Mouse (Mus musculus) cerebellum, adult 11 months (tissue): ENCODE results near the gene Tsen2.
A peak's percentile ranks its signal among the peaks of the same experiment; 100 is the strongest.

ENCODE experiments used
- DNase-seq: peaks from one replicate; pipeline ENCODE4 v3.0.0; 2022

The Tsen2 gene

DNA sequence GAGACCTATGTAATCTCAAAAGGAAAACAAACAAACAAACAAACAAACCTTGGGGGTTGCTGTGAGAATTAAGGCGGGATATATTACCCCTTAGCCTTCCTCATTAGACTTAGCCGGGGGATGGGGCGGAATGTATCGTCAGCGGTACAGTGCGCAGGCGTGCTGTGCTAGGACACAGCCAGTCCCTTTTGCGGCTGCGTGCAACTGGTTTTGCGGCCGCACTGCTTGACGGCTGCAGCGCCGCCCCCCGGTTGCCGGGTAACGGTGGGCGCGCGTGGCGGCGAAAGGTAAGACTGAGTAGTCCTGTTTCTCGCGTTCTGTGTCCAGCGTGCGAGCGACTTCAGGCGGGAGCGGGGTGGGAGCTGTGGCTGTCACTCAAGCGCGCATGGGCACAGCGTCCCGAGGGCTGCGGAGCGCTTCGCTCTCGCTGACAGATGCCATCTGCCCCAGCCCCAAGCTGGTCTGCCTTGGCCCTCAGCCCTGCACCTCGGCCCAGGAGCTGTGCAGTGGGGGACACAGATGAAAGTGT is at the start of gene Tsen2:
Tsen2 (plus strand) TSS at position 223 of the 529 bp plus-strand sequence.
- peak; percentile 95 for DNase-seq

DNA sequence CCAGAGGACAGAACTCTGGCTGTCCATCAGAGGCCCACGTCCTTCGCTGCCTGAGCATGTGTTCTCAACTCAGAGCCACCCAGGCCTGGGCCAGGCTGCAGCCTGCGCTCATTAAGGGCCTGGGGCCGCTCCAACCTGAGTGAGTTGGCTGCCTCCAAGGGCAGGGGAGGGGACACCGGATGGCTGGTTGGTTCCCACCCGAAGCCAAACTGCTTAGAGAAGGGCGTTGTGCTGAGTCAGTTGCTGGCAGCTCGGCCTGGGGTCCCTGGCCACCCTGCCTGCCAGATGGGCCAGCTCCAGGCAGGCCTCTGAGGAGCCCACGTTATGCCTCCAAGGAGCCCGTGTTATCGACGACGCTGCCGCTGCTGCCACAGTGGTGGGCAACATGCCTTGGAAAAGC is 44.9 kb upstream of the Tsen2 start:
- no peak for DNase-seq

DNA sequence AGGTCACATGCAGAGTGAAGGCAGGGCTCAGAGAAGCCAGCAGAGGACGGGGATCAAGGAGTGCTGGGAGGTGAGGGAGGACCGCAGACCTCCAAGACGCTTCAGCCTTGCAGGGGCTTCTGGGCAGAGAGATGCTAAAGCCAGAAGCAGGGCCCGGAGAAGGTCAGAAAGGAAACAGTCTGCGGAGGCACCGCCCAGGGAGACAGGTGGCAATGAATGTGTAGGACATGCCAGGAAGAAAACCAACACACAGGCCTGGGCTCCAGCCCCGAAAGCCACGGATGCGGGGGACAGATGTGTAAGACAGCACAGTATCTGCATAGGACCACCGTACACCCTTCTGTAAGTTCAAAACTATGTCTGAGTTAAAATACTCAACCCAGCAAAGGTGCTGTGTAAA is 44.2 kb upstream of the Tsen2 start:
- DNase-seq, result no peak

DNA sequence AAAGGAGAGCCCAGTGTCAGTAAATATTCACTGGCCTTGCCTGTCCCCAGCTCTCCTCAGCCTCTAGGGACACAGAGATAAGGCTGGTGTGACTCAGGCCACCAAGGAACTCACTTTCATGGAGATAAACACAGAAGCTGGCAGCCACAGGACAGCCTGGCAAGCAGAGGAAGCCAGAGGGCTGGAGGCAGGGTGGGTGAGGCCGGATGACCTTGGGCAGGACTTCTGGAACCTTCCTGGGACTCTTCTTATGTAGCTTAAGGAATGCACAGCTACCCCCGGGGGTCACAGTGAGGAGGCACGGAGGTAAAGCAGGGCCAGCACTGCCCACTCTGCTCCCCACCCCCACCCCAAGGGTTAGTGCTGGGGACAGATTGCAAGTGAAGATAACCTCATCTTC is 43.3 kb upstream of the Tsen2 start:
- no peak for DNase-seq

DNA sequence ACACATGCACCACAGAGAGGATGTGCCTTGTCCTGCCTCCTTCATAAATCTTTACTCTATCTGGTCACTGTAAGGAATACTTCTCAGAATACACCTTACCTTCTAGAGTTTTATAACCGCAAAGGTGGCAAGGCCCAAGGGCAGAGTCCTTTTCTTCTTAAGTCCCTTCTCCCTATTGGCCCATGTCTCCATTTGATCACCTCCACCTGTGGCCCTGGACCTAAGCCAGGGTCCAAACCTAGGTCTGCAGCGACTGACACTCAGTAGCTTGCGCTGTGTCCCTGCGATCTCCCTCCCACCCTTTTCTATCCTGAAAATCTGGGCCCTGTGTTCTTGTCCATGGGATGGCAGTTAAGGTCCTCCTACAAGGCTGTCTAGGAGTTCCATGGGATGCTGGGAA is 41.4 kb upstream of the Tsen2 start:
- DNase-seq, result no peak

DNA sequence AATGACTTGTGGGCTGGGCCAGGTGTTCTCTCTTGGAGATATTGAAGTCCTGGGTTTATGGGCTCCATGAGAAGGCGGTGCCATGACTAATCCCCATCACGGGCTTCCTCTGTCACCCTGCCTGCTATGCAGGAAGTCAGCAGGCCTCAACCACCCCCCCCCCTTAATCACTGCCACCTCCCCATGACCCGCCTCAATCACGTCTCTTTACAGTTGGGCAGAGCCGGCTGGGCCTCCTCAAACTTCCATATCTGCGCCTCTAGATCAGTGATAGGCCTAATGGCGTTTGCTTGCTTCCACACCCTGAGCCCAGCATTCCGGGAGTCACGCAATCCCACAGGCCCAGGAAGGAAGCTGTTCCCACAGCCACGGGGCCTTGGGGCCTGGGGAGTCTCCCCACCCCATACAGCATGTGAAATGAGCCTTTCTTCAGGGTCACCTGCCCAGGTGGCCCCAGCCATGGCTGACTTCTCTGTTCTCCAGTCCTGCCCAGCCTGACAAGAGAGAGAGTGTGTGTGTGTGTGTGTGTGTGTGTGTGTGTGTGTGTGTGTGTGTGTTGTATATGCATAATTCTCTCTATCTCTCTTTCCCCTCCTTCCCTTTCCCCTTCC is 40.8 kb upstream of the Tsen2 start:
- DNase-seq, result no peak

DNA sequence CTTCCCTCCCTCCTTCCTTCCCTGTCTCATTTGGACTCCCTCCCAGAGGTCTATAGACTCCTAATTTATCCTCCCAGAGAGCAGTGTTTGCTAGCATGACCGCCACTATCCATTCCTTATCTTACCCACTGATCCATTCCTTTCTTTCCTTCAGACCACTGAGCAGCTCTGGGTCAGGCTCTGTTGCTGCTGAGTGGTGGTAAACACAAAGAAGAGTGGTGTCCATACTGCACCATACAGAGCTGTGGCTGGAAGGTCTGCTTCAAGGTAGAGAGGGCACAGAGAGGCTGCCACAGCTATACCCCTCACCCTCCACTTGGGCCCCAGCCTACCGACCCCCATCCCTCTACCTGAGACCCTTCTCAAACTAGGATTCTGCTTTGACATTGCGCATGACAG is 40.3 kb upstream of the Tsen2 start:
- DNase-seq, result no peak

DNA sequence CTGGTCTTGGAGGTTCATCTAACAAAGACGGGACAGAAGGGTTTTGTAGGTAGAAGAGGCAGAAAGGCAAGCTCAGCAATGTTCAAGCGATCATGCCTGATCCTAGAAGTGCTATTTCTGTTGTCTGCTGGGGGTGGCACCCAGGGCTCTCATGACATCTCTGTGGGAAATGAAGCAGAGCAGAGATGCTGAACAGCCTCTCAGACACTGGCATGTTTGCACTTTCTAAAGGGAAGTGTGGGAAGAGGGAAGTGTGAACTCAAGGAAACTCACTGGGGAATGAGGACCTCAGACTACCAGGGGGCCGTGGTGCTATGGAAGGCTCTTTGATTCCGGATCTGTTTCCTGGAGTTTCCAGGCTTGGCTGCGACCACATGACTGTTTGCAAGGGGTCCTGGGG is 39.5 kb upstream of the Tsen2 start:
- no peak for DNase-seq

DNA sequence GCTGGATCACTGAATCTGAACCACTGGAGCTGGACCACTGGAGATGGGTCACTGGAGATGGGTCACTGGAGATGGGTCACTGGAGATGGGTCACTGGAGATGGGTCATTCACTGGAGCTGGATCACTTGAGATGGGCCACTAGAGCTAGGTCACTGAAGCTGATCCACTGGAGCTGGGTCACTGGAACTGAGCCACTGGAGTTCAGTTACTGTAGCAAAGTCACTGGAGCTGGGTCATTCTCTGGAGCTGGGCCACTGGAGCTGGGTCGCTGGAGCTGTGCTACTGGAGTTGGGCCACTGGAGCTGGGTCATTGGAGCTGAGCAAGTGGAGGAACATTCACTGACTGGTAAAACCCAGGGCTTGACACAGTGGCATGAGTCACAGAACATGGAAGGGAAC is 38.0 kb upstream of the Tsen2 start:
- no peak for DNase-seq

DNA sequence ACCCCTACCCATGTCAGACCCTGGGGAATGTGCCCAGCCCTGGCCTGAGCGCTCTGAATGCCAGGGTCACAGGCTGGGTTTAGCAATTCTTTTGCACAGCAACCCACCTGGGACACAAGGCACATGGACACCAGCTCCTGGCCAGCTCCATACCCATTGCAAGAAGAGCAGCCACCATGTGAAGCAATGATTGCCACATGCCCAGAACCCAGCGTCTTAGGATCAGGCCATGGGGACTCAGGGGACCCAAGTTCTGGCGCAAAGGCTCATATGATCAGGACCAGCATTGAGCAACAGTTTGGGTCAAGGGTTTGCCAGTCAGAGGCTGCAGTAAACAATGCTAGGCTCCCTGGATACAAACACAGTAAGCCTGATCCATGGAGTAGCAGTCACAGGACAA is 33.0 kb upstream of the Tsen2 start:
- no peak for DNase-seq

DNA sequence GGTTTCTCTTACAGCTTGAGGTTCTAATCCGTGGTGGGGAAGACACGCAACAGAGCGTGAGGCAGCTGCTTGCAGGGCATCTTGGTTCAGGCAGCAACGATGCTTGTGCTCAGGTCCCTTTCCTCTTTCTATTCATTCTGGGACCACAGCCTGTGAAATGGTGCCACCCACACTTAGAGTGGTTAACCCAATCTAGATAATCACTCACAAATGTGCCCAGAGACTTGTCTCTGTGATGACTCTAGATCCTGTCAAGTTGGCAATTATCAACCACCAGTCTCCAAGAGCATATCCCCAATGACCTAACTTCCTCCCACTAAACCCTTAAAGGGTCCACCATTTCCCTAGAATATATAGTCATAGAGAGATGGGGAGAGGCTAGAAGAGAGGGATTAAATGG is 31.3 kb upstream of the Tsen2 start:
- DNase-seq, result no peak

DNA sequence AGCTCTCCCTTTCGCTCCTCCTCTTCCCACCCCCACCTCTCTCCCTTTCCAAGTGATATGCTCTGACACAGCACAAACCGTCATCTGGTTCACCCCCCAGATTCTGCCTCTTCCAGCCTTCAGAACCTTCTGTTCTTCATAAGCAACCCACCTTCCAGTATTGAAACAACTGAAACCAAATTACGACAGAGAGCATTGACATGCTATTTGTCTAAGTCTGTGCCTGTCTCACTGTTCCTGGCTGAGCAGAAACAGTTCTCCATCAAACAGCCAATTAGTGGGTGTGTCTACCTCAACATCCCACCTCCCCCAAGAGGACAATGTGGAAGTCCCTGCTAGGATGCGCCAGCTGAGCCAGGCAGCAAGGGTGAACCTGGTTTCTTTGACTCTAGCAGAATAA is 26.6 kb upstream of the Tsen2 start:
- DNase-seq, result no peak

DNA sequence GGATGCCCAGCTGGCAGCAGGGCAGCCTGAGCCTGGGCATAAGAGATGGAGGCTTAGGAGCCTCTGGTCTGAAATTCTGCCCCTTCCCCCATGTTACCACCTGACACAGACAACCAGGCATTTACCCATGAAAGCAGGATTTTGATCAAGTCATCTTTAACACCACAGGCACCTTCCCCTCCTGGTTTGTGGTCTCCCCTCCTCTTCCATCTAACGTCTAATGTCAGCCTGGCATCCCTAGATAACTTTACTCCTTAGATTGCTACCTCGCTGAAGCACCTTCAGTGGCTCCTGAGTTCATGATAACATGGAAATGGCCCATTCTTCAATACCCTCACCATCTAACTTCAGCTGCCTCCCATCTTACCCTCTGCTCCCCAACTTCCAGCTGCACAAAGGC is 26.1 kb upstream of the Tsen2 start:
- DNase-seq, result no peak

DNA sequence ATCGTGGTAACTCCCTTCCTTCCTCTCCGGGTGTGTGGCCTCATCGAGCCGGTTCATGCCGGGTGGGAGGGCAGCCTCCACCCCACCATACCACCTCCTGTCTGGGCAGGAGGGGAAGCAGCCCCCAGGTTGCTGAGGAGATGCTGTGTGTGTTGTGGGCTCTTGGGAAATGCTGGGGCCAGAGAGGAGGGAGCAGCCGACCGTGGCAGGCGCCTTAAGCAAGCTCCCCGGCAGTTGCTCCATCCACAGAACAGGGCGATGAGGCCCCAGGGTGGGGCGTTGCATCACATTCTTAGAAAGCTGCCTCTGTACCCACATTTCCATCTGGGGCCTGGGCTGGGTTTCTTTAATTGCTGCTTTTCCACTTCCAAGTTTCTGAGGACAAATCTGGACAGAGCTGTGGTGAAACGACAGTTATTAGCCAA is 25.2 kb upstream of the Tsen2 start:
- DNase-seq, result no peak

DNA sequence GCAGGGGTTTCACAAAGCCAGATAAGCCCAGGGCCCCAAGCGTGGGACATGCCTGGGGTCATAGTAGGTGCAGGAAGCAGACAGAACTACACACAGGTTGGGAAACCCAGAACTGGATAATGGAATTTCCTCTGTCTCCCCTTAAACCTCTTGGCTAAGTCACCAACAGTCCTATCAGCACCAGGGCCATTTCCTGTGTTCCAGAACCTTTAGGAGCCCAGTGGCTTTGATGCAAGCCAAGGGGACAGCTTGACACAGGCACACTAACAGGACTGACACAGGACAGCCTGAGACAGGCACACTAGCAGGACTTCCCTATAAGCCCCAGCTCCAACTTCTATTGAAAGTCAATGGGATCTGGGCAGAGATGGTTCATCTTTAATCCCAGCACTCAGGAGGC is 22.5 kb upstream of the Tsen2 start:
- DNase-seq, result no peak

DNA sequence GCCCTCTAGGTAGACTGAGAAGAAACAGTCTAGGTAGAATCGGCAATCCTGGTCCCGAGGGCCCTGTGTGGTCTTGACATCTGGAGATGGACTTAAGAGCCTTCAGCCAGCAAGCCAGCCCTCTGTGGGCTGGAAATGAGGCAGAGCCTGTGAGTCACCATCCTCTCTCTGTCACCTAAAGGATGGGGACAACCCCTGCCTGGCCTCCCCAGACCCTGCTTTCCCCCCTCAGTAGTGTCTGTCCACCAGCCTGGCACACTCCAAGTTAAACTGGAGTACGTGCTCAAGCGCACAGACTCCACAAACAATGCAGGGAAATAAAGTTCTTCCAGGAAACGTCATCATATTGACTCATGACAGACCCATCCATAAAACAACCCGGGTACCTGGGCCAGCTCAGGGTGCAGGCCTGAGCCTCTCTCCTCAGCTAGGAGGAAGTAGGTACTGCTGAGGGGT is 21.7 kb upstream of the Tsen2 start:
- DNase-seq, result no peak

DNA sequence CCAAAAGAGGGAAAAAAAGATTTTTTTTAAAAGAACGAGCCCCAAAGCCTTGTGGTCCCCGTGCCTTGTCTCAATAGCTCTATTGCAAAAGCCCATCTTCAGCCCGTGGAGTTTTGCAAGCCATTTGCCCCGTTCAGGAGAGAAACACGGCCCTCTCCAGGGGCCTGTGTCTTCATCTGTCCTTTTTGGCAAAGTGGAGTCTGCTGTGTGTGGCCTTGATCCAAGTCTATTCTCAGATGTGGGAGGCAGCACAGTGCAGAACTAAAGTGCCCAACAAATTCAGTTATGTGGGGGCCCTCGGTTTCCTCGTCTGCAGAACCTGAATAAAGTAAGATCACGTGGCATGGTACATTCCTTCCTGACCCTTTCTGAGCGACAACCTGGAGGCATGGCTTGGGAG is 21.3 kb upstream of the Tsen2 start:
- DNase-seq, result peak; percentile 57

DNA sequence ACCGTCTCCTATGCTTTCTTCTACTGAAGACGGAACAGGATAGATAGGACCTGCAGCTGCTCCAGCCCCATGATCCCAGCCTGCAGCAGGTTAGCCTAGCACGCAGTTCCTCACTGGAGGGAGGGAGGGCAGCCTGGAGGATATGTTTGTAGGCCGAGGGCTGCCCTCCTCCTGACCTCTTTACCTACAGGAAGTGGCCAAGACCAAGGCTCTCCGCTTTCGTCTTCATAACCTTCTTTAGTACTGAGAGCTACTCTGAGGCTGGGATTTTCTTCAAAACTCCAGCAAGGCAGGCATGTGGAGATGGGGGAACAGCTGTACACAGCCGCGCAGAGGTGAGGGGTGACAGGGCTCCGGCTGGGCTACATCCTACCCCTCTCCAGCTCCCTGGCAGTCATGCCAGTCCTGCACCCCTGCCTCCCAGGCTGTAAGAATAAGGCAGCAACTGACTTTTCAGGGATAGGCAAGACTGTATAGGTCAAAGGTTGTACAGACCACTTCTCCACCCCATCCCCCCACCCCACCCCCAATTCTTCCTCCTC is 19.9 kb upstream of the Tsen2 start:
- DNase-seq, result no peak

DNA sequence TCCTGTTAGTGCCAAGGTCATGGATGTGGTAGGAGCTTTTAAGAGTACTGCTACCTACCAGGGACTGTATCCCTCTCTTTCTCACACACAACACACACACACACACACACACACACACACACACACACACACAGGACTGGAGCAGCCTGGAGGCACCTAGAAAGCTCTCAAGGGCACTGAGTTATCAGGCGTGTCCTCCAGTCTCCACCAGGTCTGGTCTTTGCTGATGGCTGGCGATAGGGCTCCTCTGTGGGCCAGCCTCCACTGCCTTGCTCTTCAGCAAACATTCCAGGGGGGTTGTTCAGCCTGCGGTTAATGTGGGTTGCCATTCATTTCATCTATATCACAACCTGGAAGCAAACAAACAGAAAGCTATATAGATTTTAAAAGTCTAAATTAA is 17.0 kb upstream of the Tsen2 start:
- no peak for DNase-seq

DNA sequence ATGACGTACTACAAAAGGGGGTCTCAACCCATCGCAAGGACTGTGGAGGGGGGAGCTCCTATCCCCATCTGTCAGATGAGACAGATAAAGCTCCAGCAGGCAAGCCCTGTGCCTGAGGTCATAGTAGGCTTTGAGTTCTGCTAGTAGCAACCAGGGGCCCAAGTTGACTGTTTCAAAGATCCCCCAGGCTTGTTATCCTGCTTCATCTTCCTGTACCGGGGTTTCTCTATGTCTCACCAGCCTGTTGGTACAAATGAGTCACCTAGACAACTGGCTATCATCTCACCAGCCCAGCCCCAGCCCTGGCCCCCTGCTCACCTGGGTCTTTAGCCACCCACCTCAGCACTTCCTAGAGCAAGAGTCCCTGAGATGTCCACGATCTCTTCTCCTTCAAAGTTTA is 16.1 kb upstream of the Tsen2 start:
- DNase-seq, result no peak

DNA sequence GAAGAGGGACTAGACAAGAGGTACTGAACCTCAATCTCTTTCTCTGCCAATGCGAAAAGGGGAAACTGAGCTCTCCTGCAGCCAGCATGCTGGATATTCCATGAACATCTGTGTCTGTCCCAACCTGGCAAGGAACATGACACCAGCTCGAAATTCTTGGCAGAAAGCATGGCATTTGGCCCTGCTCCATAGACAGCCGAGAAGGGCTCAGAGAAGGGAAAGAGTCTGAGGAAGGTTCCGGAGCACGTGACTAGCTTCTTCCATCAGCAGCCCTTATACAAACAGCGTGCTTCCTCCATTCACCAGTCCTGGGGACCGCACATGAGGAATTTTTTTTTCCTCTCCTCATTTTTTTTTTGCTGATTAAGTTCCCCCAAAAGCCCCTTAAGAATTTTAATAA is 9.8 kb upstream of the Tsen2 start:
- no peak for DNase-seq

DNA sequence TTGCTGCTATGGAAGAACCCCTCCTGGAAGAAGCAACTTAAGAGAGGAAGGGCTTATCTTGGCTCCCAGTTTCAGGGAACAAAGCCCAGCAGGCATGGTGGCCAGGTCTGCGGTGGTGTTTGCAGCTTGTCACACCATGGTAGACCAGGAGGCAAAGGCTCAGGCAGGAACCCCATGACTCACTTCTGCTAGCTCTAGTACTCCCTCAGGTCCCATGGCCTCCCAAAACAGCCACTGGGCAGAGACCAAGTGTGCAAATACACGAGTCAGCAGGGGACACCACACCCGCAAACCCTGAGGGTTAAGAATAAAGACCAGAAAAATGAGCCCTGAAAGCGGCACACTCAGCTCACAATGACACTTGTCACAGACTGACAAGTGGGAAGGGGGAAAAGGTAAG is 8.3 kb upstream of the Tsen2 start:
- DNase-seq, result no peak

DNA sequence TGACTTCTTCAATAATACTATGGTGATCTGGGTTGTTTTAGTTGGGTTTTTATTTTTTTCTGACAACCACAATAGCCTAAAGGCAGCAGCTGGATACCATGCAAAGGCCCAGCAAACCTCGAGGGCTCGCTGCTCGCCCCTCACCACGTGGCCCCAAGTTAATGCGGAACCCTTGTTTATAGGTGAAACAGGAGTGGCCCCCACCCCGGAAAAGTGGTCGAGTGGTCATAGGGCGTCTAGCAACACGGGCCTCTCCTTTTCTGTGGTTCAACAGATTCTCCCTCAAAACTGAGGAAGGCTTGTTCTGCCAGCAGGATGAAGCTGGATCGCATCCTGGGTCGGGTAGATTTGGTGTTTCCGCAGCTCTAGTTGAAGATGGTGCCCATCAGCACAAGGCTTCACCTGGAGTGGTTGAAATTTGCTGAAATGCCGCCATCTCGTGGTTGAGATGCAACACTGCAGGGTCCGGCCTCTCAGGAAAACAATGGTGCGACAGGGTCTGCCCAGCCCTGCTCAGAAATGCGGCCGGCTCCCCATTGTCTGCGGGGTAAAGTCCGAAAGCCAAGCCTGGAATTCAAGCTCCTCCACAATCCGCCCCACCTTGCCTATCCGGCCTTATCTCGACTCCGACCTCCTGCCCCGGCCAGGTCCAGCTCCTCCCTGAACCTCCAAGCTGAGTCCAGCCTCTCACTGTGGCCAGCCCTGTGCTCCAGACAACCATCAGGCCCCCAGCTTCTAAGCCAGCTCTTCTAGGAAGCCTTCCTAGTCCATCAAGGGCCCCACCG is 5.6 kb upstream of the Tsen2 start:
- DNase-seq, result peak; percentile 78

DNA sequence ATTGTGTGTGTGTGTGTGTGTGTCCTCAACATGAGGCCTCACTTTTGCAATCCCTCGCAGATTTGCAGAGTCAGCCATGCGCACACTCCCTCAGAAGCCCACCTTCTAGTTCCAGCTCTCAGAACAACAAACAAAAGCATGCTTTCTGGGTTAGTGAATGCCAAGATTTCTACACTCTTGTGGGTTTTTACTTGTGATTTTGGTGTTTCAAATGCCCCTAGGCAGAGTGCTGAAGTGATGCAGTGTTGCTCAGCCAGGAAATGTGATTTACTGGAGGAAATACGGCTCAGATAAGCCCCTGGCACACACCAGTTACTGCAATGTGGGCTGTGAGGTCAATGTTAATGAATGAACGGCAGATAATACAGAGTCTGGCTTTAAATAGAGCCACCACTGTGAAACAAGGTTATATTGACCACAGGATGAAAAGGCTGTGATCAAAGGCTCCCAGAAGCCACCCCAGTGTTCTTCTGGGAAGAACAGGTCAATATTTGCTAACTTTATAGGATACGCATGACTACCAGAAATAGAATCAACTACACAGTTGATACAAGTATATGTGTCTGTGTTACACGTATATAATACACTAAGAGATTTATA is 2.7 kb upstream of the Tsen2 start:
- DNase-seq, result no peak
